Mouse (Mus musculus): ENCODE results near the gene Nsun3.

The Nsun3 gene

GRCm38 (mm10) chr16:62786621-62787331, at the start of gene Nsun3:
Nsun3 (minus strand) TSS chr16:62786818.
- DNase-seq: peak; percentile 99

- no peak for DNase-seq
Observed at GRCm38 (mm10) chr16:62834016-62834735, 47.6 kb upstream of the Nsun3 start.

DNA sequence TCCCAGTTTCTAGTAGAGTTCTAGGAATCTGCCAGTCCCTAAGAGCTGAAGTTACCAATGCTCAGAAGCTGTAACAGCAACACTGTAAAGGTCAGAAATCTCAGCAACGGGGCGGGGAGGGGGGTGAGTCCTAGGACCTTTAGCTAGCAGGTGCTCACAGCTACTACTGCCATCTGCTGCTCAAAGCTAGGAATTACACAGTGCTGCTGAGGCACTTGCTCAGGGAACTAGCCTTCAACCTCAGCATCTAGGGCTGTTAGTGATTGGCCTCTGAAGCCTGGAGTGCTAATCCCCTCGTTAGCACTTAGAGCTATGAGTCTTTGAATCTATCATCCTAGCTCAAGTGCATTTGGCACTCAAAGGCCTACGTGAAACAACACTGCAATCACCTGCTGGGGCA, 45.9 kb upstream of the Nsun3 start:
- DNase-seq: peak; percentile 70

GRCm38 (mm10) chr16:62832027-62832426, 45.4 kb upstream of the Nsun3 start:
- no peak for DNase-seq

DNA sequence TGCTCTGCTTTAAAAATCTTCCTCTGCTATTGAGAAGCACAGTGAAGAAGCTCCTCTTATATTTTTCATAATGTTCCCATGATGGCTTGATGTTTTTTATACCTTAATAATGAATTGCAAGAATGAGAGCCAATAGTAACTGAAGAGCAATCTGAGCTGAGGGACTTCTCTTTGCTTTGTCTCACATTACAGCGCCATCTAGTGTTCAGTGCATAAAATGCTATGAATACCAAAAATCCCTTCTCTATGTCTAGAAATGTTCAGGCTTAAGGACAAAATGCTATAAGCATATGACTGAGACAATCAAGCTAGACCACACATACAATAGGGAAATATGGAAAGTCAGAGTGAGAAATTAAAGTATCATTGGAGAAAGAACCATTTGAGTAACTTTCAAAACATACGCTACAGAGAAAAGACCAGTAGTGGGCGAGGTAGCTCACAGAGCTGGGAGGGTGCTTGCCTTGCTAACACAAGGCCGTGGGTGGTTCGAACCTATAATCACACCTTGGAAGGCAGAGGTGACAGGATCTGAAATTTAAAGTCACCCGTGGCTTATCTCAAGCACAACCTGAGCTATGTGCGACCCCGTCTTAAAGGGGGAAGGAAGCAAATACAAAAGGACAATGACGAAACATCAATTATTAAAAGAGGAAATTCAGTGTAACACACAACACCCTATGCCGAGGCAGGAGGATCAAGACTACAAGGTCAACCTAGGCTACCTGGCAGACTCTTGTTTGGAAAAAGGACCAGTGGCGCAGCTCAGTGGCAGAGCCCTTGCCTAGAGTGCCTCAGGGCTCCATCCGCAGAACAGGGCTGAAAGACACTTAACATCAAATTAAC, 39.8 kb upstream of the Nsun3 start:
- DNase-seq: peak; percentile 77

- no peak for DNase-seq
Observed at GRCm38 (mm10) chr16:62822472-62822871, 35.9 kb upstream of the Nsun3 start.

GRCm38 (mm10) chr16:62814491-62814890, 27.9 kb upstream of the Nsun3 start, which contains the start of gene Stx19:
Stx19 (plus strand) TSS chr16:62814676.
- no peak for DNase-seq

GRCm38 (mm10) chr16:62813790-62814189, 27.2 kb upstream of the Nsun3 start:
- no peak for DNase-seq

DNA sequence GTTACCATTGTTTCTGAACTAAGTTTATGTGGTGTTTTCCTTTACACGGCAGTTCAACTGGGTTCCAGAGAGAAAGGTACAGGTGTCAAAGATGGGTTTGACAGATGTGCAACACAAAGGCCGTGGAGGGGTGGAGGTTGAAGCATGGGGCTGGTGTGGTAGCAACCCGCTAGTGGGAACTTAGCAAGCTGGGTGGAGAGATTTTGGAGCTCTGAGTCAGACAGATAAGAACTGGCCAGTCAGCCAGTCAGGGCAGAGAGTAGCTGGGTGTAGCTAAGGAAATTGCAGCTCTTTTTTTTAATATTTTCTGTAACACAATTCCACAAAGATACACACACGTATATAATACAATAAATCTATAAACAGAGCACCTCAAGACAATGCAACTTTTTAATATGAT, 24.2 kb upstream of the Nsun3 start:
- no peak for DNase-seq

DNA sequence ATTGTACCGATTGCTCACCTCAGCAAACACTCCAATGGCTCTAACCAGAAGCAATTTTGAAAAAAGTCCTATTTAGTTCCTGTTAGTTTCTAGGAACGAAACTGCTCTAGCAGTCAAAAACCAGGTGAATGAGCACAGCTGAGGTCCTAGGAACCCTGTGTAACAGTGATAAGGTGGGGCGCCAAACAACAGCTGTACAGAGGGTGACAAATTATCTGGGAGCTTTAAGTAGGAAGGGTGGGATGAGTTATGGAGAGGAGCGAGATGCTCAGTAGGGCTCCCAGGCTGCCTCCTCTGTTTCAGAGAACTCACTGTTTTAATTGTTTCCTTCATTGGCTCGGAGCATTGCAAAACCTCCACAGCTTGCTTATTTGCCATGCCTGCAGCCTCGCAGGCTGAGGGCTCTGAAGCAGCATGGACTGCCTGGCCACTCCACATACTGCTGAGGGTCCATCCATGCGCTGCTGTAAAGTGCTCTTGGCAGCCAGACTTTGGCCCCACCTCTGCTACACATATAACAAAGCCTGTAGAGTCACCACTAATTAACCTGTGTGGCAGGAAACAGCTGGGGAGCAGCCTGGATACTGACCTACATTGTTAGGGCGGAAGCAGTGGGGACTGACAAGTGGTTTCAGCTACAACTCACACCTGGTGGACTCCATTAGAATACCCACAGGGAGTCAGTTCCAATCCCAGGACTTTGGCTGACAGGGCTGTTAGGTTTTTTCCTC, 20.8 kb upstream of the Nsun3 start:
- DNase-seq: peak; percentile 29

DNA sequence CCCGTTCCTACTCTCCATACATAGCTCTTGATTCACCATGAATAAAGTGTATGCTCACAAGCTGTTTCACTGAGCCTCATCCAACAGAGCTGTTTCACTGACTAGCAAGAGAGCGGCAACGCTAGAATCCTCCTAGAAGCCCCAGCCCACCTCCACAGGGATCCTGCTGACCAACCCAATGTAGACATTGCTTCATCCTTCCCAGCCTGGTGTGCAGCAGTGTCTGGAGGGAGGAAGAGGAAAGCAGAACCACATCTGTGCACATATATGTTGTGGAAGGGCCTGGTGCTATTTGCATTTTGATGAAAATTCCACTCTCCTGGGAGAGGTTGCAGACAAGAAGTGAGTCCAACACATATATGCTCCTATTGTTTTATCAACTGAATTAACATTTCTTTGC, 18.0 kb upstream of the Nsun3 start:
- DNase-seq: no peak

DNA sequence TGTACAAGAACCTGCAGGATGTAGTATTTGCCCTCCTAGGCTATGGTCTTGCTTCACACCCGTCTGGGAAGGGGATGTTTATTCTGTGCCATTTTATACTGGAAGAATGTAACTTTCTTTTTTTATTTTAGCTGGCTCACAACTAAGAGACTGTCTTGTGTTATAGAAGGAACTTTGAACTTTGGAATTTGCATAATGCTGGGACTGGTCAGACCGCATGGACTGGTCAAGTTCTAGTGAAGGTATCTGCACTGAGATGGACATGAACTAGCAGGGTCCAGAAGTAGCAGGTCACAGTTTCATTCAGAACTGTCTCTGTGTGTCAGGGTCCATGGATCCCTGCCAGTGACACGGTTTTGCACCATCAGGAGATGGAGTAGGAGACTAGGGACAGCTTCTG, 13.2 kb upstream of the Nsun3 start:
- no peak for DNase-seq

GRCm38 (mm10) chr16:62799426-62799825, 12.8 kb upstream of the Nsun3 start:
- DNase-seq: no peak

DNA sequence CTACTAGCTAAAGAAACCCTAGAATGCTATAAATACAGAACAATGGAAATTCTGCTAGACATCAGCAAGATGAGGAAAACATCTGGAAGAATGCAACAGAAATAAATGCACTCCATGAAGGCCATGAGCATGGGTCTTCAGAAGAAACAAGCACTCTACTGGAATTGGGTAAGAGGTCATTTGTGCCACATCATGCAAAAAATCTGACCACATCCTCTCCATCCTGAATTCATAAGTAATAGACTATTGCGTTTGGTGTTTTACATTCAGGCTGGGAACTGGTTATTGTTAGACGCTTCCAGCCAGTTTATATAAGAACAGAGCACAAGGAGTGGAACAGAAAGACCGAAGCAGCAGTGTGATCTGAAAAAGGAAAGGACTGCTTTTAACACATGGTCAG, 12.2 kb upstream of the Nsun3 start:
- no peak for DNase-seq

- DNase-seq: no peak
Observed at GRCm38 (mm10) chr16:62796608-62797007, 10.0 kb upstream of the Nsun3 start.

- DNase-seq: peak; percentile 45
Observed at GRCm38 (mm10) chr16:62782229-62782628, 4.4 kb downstream of the Nsun3 start.

- DNase-seq: no peak
Observed at GRCm38 (mm10) chr16:62778282-62778681, 8.3 kb downstream of the Nsun3 start.

DNA sequence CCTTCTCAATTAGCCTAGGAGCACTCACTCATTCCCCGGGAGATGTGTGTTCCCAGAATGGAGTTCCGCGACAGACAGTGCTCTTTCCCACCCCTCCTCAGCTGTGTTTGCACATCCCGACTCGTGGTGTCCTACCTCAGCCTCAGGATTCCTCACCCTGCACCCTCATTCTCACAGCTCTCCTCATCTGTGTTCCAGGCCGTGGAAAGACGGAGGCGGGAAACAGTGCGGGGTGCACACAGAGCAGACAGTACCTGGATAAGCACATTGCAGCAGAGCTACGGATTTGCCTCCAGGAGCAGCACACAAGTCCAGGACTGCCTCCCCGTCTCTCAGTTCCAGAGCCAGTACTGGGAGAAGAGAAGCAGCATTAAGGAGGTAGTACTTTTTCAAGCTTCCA, 10.6 kb downstream of the Nsun3 start:
- no peak for DNase-seq

GRCm38 (mm10) chr16:62773462-62773861, 13.2 kb downstream of the Nsun3 start:
- DNase-seq: no peak

- peak; percentile 56 for DNase-seq
Observed at GRCm38 (mm10) chr16:62758340-62758739, 28.3 kb downstream of the Nsun3 start.

GRCm38 (mm10) chr16:62755307-62755706, 31.3 kb downstream of the Nsun3 start:
- no peak for DNase-seq

GRCm38 (mm10) chr16:62753597-62753996, 33.0 kb downstream of the Nsun3 start:
- no peak for DNase-seq

- no peak for DNase-seq
Observed at GRCm38 (mm10) chr16:62753079-62753478, 33.5 kb downstream of the Nsun3 start.

Data from embryo, embryonic 11 days (tissue).